Mouse (Mus musculus) lung, embryonic 15.5 days (tissue): ENCODE results near the gene Auh. TPM values are rescaled to one million over a fixed set of nuclear protein-coding genes. Genes with fewer than 3 reads are reported as not detected.

Experiments used
- polyA plus RNA-seq: library from polyadenylated mRNA; unstranded; fragments of >200 nt; fragmentation: Nextera tagmentation; extraction: Ambion mirVana; gene quantifications from 2 replicates; pipeline ENCODE4 v1.2.1, GENCODE M21; 2015

Auh gene
- polyA plus RNA-seq, 1 experiment from 2014 or later, result 45.7 TPM

Other genes with a start within 250 kb of the Auh start
- gene Nfil3, start 51.4 kb upstream of the Auh start, polyA plus RNA-seq, result 21.8 and 22.3 TPM in 2 replicates